Mouse (Mus musculus) myocyte (in vitro differentiated cells): Measurements from ENCODE around the gene Shisa2.

ENCODE experiments used
- POLR2A ChIP-seq: IDR thresholded peaks from one replicate; pipeline ENCODE4 v1.6.1; 2011; ENCODE audit warnings: low read depth, mild to moderate bottlenecking, control low read depth, moderate library complexity; ENCODE audit not compliant: insufficient read length
- TCF12 ChIP-seq: IDR thresholded peaks from one replicate; pipeline ENCODE4 v1.6.1; 2011; ENCODE audit warnings: mild to moderate bottlenecking, control low read depth; ENCODE audit not compliant: poor library complexity, insufficient read depth, severe bottlenecking

DNA sequence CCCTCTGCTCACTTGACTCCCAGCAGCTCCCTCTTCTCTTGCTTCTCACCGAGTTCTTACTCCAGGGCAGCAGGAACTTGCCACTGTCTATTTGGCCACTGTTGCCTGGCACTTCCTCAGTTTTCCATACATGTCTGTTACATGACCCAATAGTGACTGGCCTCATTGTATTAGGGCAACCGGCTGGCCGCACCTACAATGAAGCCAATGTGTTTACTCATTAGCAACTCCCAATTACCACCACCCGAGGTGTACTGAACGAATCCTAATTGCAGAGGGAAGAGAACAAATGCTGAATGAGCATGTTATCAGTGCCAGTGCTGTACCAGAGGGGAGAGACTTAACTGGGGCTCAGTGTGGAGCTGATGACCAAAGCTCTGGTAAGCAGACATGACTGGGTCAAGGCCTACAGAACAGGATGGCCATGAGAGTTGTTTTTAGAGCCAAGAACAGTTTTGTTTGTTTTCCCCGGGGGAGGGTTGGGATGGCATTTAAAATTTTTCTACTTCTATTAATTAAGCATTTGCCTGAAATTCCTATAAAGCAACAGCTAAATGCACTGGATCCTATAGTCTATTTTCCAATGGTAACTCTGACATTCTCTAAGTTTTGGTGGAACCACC lies 47.9 kb downstream of the Shisa2 start:
- TF ChIP-seq POLR2A (no peak), TCF12 (no peak)
